Mouse (Mus musculus) liver, embryonic 12.5 days (tissue): ENCODE data around the gene Comp. TPM values are rescaled to one million over a fixed set of nuclear protein-coding genes. Genes with fewer than 3 reads are reported as not detected.

Experiments
- ATAC-seq: fragments of 200-750 bp; cut with Nextera tagmentation; 2 replicates; pipeline ENCODE4 v1.8.0; 2017; ENCODE audit warnings: moderate number of reproducible peaks, mild to moderate bottlenecking, moderate library complexity
- H3K27ac ChIP-seq: fragments of 300-500 bp; sonication (generic); 2 replicates; pipeline ENCODE4 v1.5.1; 2016; ENCODE audit warnings: mild to moderate bottlenecking
- H3K27me3 ChIP-seq: fragments of 300-500 bp; sonication (generic); replicated peaks from 2 replicates; pipeline ENCODE4 v1.6.1; 2016; ENCODE audit warnings: mild to moderate bottlenecking, moderate library complexity
- H3K36me3 ChIP-seq: fragments of 300-500 bp; sonication (generic); 2 replicates; pipeline ENCODE4 v1.6.1; 2016; ENCODE audit warnings: mild to moderate bottlenecking, moderate library complexity
- H3K4me1 ChIP-seq: fragments of 300-500 bp; sonication (generic); 2 replicates; pipeline ENCODE4 v1.6.1; 2016
- H3K4me2 ChIP-seq: fragments of 300-500 bp; sonication (generic); 2 replicates; pipeline ENCODE4 v1.6.1; 2016; ENCODE audit warnings: mild to moderate bottlenecking, moderate library complexity
- H3K4me3 ChIP-seq: fragments of 300-500 bp; sonication (generic); 2 replicates; pipeline ENCODE4 v1.5.1; 2016; ENCODE audit warnings: mild to moderate bottlenecking, moderate library complexity
- H3K9ac ChIP-seq: fragments of 300-500 bp; sonication (generic); 2 replicates; pipeline ENCODE4 v1.6.1; 2016; ENCODE audit warnings: mild to moderate bottlenecking, moderate library complexity
- H3K9me3 ChIP-seq: fragments of 300-500 bp; sonication (generic); replicated peaks from 2 replicates; pipeline ENCODE4 v1.6.1; 2016; ENCODE audit warnings: mild to moderate bottlenecking, moderate library complexity
- WGBS: fragments of 180-500 bp; shearing (Covaris S2); methylation state at CpG from one replicate; pipeline ENCODE4 v1.1.7; 2016; ENCODE audit not compliant: insufficient replicate concordance; 5-methylcytosine and 5-hydroxymethylcytosine counted together
- polyA plus RNA-seq: library from polyadenylated mRNA; unstranded; fragments of >200 nt; fragmentation: Nextera tagmentation; extraction: Ambion mirVana; gene quantifications from 2 replicates; pipeline ENCODE4 v1.2.1, GENCODE M21; 2016

The Comp gene
- polyA plus RNA-seq, result 0.27 and 0.63 TPM in 2 replicates

GRCm38 (mm10) chr8:70373397-70374317 lies at the start of gene Comp:
Gene Comp (plus strand): TSS chr8:70373558.
- H3K9me3 ChIP-seq, result no peaks in the 10 kb centered on the region
- H3K27ac ChIP-seq, result no peak within 1 kb of the TSS
- peak within 1 kb of the TSS; percentile 71 for H3K4me2 ChIP-seq
- no peaks in the 10 kb centered on the region for H3K36me3 ChIP-seq
- H3K27me3 ChIP-seq, result peaks cover 95% of the 10 kb centered on the region
- 5% methylated on average over 47 of the region's 47 CpGs for WGBS
- 0 out of 2 replicates have a peak within 1 kb of the TSS, but pooled peaks have one; percentile 12 for H3K9ac ChIP-seq
- no peak for ATAC-seq
- H3K4me1 ChIP-seq, result peaks cover 39% of the 10 kb centered on the region
- H3K4me3 ChIP-seq, result peak within 1 kb of the TSS; percentile 45

- no peak overlapping the region for H3K9ac ChIP-seq
- H3K27ac ChIP-seq, result no peak overlapping the region
- H3K9me3 ChIP-seq, result no peaks in the 10 kb centered on the region
- H3K4me2 ChIP-seq, result no peak overlapping the region
- peaks cover 22% of the 10 kb centered on the region for H3K4me1 ChIP-seq
- no peak overlapping the region for H3K4me3 ChIP-seq
- 78% methylated on average over 3 of the region's 3 CpGs for WGBS
- no peak for ATAC-seq
- H3K27me3 ChIP-seq, result peaks cover 15% of the 10 kb centered on the region
- H3K36me3 ChIP-seq, result no peaks in the 10 kb centered on the region
Observed at GRCm38 (mm10) chr8:70323716-70324115, 49.6 kb upstream of the Comp start.

- H3K4me3 ChIP-seq, result no peak overlapping the region
- H3K27me3 ChIP-seq, result peaks cover 23% of the 10 kb centered on the region
- H3K9ac ChIP-seq, result peak overlapping the region; percentile 40
- peaks cover 57% of the 10 kb centered on the region for H3K4me1 ChIP-seq
- 60% methylated on average over 6 of the region's 6 CpGs for WGBS
- H3K27ac ChIP-seq, result peak overlapping the region; percentile 92
- no peaks in the 10 kb centered on the region for H3K9me3 ChIP-seq
- ATAC-seq, result peak; percentile 81
- peak overlapping the region; percentile 19 for H3K4me2 ChIP-seq
- H3K36me3 ChIP-seq, result peaks cover 21% of the 10 kb centered on the region
Observed at GRCm38 (mm10) chr8:70327512-70327911, 45.8 kb upstream of the Comp start.

- H3K9ac ChIP-seq, result no peak within 1 kb of the TSS; the same call in 1 of the 2 replicates
- ATAC-seq, result no peak
- peaks cover 39% of the 10 kb centered on the region for H3K36me3 ChIP-seq
- H3K4me1 ChIP-seq, result peaks cover 58% of the 10 kb centered on the region
- no peaks in the 10 kb centered on the region for H3K9me3 ChIP-seq
- H3K27me3 ChIP-seq, result peaks cover 18% of the 10 kb centered on the region
- H3K4me3 ChIP-seq, result peak within 1 kb of the TSS; percentile 1; the same call in 1 of the 2 replicates
- H3K4me2 ChIP-seq, result peak within 1 kb of the TSS; percentile 43
- peak within 1 kb of the TSS; percentile 92 for H3K27ac ChIP-seq
- 42% methylated on average over 14 of the region's 14 CpGs for WGBS
Observed at GRCm38 (mm10) chr8:70329124-70329834, 44.1 kb upstream of the Comp start, which contains the start of gene Gdf1. Gene Gdf1 (plus strand): TSS chr8:70329817.

- Histone ChIP-seq H3K36me3 (peaks cover 47% of the 10 kb centered on the region), H3K4me3 (peak overlapping the region; percentile 1; the same call in 1 of the 2 replicates), H3K4me2 (peak overlapping the region; percentile 43), H3K27ac (no peak overlapping the region), H3K27me3 (peaks cover 18% of the 10 kb centered on the region), H3K9me3 (no peaks in the 10 kb centered on the region), H3K9ac (no peak overlapping the region; the same call in 1 of the 2 replicates), H3K4me1 (peaks cover 58% of the 10 kb centered on the region)
- ATAC-seq, result peak; percentile 8; the same call in 1 of the 2 replicates
- 26% methylated on average over 45 of the region's 45 CpGs for WGBS
Observed at GRCm38 (mm10) chr8:70329835-70330740, 43.3 kb upstream of the Comp start.

- no peak overlapping the region for H3K9ac ChIP-seq
- peak; percentile 48 for ATAC-seq
- H3K9me3 ChIP-seq, result no peaks in the 10 kb centered on the region
- peaks cover 18% of the 10 kb centered on the region for H3K27me3 ChIP-seq
- peaks cover 55% of the 10 kb centered on the region for H3K4me1 ChIP-seq
- H3K4me2 ChIP-seq, result peak overlapping the region; percentile 43
- H3K4me3 ChIP-seq, result peak overlapping the region; percentile 1; the same call in 1 of the 2 replicates
- H3K36me3 ChIP-seq, result peaks cover 55% of the 10 kb centered on the region
- 54% methylated on average over 53 of the region's 53 CpGs for WGBS
- no peak overlapping the region for H3K27ac ChIP-seq
Observed at GRCm38 (mm10) chr8:70330741-70331364, 42.5 kb upstream of the Comp start.

GRCm38 (mm10) chr8:70331526-70331925 lies 41.8 kb upstream of the Comp start:
- 90% methylated on average over 19 of the region's 19 CpGs for WGBS
- peaks cover 55% of the 10 kb centered on the region for H3K4me1 ChIP-seq
- peaks cover 18% of the 10 kb centered on the region for H3K27me3 ChIP-seq
- no peaks in the 10 kb centered on the region for H3K9me3 ChIP-seq
- H3K9ac ChIP-seq, result no peak overlapping the region
- no peak overlapping the region for H3K4me2 ChIP-seq
- peaks cover 61% of the 10 kb centered on the region for H3K36me3 ChIP-seq
- no peak overlapping the region for H3K27ac ChIP-seq
- ATAC-seq, result no peak
- 0 out of 2 replicates have a peak overlapping the region, but pooled peaks have one; percentile 1 for H3K4me3 ChIP-seq

- Histone ChIP-seq H3K4me3 (no peak overlapping the region), H3K9me3 (no peaks in the 10 kb centered on the region), H3K4me1 (peaks cover 51% of the 10 kb centered on the region), H3K9ac (no peak overlapping the region), H3K4me2 (no peak overlapping the region), H3K27me3 (peaks cover 18% of the 10 kb centered on the region), H3K36me3 (peaks cover 69% of the 10 kb centered on the region), H3K27ac (no peak overlapping the region)
- WGBS, result 53% methylated on average over 41 of the region's 41 CpGs
- ATAC-seq, result peak; percentile 28; the same call in 1 of the 2 replicates
Observed at GRCm38 (mm10) chr8:70332070-70332877, 41.1 kb upstream of the Comp start.

GRCm38 (mm10) chr8:70332878-70333202 lies 40.5 kb upstream of the Comp start:
- Histone ChIP-seq H3K36me3 (peaks cover 74% of the 10 kb centered on the region), H3K4me3 (no peak overlapping the region), H3K9me3 (no peaks in the 10 kb centered on the region)

GRCm38 (mm10) chr8:70338931-70339330 lies 34.4 kb upstream of the Comp start:
- Histone ChIP-seq H3K4me3 (no peak overlapping the region), H3K27ac (no peak overlapping the region), H3K4me1 (no peaks in the 10 kb centered on the region), H3K36me3 (peaks cover 100% of the 10 kb centered on the region), H3K9me3 (no peaks in the 10 kb centered on the region), H3K27me3 (no peaks in the 10 kb centered on the region), H3K9ac (no peak overlapping the region), H3K4me2 (no peak overlapping the region)
- WGBS, result 88% methylated on average over 7 of the region's 7 CpGs
- no peak for ATAC-seq

More at GRCm38 (mm10) chr8:70332878-70333202, 40.5 kb upstream of the Comp start:
- Histone ChIP-seq H3K9ac (no peak overlapping the region), H3K27ac (no peak overlapping the region), H3K4me2 (no peak overlapping the region), H3K27me3 (peaks cover 18% of the 10 kb centered on the region), H3K4me1 (peaks cover 46% of the 10 kb centered on the region)
- 90% methylated on average over 6 of the region's 6 CpGs for WGBS
- ATAC-seq, result no peak
